Mouse (Mus musculus): ENCODE data around the gene Agbl2.
A peak's percentile ranks its signal among the peaks of the same experiment; 100 is the strongest.
"Not testable (repeated sequence)": the region's sequence is repeated elsewhere in the genome, so short reads cannot be mapped to it uniquely, and the experiment has no call there.

The Agbl2 gene

DNA sequence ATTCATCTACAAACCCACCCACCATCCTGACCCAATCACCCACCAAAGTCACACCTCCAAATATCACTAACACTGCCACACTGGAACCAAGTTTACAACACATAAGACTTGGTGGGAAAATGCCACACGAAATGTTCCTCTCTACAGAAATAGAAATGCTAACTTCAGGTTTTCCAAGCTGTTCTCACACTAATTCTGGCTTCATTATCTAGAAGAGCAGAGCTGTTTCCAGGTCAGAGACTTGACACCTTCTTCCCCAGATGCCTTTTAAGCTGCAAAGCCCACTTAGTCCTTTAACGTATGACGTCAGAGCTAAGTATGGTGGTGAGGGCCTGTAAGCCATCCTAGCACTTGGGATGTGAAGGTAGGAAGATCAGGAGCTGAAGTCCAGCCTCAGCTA lies 36.2 kb downstream of the Agbl2 start:
- DNase-seq = no peak

DNA sequence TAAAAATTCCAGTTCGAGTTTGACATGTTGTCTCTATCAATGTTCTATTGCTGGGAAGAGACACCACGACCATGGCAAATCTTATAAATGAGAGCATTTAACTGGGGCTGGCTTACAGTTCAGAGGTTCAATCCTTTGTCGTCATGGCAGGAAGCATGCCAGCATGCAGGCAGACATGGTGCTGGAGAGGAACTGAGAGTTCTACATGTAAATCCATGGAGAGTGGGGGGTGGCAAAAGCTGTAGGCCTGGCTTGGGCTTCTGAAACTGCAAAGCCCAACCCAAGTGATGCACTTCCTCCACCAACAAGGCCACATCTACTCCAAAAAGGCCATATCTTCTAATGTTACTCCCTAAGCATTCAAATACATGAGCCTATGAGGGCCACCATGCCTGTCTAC lies 38.4 kb downstream of the Agbl2 start:
- DNase-seq = no peak

DNA sequence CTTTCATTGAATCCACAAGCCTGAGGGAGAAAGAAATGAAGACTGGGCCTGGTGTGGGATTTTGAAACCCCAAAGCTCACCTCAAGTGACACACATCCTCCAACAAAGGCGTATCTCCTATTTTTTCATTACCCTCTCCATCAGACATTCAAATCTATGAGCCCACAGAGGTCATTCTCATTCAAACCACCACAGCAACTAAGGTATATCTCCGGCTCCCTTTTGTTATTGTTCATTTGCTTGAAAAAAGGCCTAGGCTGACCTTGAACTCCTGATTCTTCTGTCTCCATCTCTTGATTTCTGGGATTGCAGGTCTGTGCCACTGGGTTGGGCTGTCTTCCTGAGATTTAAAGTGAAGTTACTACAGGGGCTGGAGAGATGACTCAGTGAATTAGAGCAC lies 40.5 kb downstream of the Agbl2 start:
- DNase-seq = no peak

DNA sequence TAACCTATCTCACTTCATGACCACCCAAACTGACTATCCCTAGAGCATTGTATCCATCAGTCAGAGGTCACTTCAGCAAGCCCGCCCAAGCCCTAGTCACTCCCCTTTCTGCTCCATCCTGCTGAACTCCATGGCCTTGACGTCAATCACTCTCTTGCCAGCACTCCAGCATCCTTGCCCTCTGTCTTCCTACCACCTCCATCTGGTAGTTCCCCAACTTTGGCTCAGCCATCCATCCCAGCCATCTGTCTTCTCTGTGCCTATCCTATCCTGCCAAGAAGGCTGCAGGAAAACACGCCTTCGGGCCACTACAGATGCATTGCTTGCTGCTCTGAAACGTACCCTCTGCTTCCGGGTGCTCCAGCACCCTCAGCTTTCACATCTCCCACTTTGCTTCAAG lies 41.3 kb downstream of the Agbl2 start:
- no peak for DNase-seq

DNA sequence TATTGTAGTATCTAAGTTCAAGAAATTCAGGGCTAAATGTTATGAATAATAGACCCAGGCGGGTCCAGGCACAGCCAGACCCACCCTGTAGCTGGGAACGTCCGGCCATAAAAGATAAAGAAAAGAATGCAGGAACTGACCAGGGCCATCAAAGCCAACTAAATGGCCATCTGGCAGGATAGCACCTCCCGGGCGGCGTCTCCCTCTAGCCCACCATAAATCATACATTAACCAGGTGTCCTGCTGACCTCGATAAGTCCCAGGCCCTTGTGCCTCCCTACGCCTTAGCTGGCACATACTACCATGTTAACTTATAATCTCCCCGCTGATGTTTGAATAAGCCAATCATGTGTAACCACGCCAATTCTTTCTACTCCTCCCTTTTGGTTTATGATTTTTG lies 42.0 kb downstream of the Agbl2 start:
- DNase-seq = not testable (repeated sequence)

DNA sequence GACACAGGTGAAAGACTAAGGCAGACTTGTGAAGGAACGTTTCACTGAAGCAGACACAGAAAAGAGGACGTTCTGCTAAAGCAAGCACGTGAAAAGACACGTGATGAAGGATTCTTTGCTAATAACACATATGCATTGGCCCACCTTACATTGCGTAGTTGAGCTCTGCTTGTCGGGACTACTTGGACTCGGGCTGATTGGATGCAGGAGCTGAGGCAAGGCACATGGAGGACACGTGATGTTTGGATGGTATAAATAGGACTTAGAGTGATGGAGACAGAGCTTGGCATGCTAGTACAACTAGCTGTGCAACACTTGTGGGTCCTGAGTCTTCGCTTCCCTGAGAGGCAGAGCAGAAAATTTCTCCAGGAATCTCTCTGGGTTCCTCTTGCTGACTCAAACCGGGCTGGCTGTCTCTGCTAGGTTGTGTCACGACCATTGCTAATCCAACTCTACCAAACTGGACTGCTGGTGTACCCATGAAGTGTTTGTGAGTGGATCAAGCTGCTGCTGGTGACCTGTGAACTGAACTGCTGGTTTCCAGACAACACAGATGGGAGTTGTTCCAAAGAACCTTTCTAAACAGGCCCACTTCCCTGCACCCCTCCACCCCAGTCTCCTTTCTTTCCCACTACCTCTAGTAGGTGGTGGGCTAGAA lies 43.1 kb downstream of the Agbl2 start:
- no peak for DNase-seq

DNA sequence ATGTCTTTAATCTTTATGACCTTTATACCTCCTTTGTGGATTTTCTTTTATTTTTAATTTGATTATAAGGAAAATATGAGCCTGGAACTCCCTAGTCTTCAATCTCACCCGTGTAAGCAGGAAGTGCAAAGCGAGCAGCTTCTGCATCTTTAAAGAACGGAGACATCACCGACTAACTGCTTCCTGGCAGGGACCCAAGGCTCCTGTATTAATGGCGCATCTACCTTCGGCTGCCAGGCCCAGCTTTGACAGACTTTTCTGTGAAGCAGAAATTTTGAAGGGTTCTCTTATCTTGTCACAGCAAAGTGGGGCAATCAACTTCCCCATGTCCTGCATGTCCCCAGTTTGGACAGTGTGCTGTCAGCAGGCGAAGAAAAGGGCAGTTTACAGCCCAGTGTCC lies 46.2 kb downstream of the Agbl2 start:
- no peak for DNase-seq

DNA sequence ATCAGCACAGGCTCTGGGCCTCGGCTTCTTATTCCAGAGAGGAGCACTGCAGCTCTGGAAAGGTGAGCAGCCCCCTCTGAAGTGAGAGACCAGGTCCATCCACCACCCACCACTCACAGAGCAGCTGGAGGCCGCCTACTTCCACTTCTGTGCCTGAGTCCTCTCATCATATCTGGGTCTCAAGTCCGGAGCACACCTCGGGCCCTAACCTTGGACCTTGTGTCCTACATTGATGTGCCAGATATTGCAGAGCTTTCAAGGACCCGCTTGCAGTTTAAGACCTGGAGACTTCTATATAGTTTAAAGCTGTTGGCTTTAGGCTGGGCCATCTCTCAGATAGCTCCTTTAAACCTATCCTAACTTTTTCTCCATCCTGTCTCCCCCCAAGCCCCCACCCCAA lies 51.0 kb downstream of the Agbl2 start:
- DNase-seq = no peak

DNA sequence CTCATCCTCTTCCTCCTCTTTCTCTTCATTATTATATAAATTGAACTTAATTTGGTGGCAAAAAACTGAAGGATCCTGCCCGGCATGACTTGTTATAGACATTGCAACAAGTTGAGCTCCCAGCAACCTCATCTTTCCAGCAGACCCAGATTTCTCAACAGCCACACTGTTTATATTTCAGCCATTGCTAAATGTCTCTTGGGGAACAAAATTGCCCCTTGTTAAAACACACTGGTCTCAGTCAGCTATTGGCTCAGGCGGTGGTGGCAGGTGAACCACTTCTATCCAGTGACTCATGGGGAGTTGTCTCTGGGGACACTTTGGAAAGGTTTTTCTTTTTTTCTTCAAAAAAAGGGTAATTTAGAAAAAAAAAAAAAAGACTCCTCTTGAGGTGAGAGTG lies 56.1 kb downstream of the Agbl2 start:
- no peak for DNase-seq

DNA sequence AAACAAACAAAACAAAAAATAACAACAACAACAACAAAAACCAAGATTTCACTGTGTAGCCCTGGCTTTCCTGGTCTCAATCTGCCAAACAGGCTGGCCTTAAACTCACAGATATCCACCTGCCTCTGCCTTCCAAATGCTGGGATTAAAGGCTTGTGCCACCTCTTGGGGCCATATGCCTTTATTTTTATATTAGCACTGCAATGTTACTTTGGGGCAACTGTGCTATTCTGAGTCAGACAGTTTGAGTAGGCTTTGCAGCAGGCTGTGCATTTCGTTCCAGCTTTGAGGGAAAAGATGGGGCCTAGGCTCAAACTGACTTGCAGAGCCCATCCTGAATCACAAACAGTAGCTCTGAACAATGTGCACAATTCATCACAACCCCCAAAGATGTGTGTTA lies 61.1 kb downstream of the Agbl2 start:
- DNase-seq = no peak

DNA sequence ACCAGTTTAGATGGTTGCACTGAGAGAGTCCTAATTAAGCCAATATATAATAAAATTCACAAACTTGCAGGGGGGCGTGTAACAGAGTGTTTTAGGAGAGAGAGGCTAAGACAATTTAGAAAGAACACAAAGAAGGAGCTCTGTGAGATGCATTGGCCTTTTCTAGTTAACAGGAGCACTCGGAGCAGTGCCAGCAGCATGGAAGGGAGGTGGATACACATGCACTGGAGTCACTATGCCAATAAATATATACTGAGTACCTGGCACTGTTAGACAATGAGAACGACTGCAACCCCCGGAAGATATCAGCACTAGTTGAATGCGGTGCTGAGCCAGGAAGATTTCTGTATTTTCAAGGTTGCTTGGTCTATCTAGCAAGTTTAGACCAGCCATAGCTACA lies 61.7 kb downstream of the Agbl2 start:
- DNase-seq = no peak

DNA sequence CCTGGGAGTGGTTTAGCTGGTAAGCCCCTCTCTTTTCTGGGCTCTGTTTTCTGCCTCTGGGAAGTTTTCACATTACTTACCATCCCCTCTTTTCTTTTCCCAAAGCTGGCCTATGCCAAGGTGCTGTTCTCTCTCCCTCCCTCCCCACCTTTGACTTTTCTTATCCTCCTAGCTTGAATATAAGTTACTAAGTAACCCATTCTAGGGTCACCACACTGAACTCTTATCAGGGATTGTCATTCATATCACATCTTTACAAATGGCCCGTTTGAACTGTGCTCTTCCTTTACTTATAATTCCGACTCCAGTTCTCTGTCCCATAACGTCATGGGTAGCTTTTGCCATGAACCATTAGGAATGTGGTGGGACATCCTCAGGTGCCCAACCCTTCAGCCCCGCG lies 62.7 kb downstream of the Agbl2 start:
- DNase-seq = peak in 1 of 2 experiments; percentile 9

DNA sequence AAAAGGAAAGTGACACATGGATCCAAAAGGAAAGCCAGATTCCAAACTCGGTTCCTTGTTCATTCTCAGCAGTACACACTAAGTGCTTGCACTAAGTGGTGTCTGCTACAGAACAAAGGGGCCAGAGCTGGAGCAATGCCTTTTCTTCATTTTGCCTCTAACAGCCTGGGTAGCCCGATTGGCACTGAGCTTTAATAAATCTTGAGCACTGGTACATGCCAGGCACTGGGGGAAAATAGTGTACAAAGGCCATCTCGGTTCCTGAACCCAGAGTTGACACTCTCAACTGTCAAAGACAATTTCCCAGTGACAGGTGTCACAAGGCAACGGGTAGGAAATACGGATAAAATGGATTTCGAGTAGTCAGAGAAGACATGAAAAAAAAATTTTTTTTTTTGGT lies 63.6 kb downstream of the Agbl2 start:
- DNase-seq = peak; percentile 40 to 49

DNA sequence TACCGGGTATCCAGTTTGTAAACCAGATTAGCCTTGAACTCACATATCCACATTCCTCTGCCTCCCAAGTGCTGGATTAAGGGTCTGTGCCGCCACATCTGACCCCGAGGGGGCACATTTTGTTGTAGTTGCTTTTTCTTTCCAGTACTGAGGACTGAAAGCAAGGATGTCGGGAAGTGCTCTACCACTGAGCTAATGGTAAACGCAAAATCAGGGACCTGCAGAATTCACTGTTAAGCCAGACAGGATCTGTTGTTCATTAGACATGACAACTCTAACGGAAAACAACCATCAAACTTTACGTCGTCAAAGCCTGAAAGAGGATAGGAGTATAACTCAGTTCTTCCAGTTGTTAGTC lies 64.0 kb downstream of the Agbl2 start:
- no peak for DNase-seq

DNA sequence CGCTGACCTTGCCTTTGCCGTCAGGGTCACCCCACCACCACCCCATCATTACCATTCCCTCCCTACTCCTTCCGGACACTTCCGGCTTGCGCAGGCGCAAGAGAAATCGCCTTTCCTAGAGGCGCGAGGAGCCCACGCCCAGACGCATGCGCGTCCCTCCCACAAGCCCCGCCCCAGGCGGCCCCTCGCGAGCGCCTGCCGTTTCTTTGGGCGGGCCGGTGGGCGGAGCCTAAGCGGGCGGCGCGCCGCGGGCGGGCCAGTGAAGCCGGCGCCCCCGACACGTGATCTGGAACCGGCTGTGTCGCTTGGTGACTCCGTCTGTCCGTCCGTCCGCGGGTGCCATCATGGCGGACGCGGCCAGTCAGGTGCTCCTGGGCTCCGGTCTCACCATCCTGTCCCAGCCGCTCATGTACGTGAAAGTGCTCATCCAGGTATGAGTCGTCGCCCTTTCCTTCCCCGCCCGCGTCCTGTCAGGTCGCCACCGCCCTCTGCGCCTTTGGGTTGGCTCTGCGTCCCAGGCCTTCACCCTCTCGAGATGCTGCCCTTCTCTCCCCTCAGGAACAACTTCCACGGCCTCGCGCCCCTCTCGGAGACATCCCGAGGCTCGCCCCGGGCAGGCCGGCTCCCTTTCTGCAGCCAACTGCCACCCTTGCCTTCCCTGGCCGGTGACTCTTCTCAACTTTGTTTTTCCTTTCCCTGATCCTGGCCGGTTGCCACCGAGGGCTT lies 64.6 kb downstream of the Agbl2 start, which contains the start of gene Mtch2:
Mtch2 (plus strand) TSS at position 201 of the 726 bp plus-strand sequence.
- peak; percentile 98 to 99 for DNase-seq

DNA sequence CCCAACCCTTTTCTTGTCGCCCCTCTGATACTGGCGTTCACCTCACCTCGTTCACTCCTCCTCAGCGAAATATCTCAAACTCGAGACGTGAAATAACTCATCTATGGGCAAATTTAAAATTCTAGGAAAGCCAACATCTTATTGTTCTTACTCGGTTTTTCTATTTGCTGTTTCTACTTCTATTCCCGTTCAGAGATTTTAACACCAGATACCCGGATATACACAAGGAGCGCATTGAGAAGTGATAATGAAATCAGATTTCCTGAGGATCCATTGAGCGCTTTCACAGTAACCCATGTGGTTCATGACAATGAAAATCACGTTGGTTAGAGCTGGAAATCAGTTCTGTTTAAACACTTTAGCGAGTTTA lies 65.1 kb downstream of the Agbl2 start:
- no peak for DNase-seq

DNA sequence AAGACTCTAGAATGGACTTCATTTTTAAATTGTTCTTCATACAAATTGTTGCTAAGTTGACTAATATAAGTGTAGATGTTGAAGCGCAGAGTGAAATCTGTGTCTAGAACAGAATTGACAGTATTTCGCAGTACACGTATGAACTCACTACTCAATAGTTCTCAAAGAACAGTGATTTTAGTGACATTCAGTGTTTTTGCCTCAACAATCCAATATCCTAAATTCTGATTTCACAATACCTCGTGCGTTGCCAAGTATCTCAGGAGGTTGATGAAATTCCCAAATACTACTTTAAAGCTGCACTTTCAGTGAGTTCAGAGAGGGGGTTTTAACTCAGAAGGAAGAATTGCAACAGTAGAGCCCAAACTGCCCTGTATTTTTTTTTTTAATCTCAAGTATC lies 65.8 kb downstream of the Agbl2 start:
- no peak for DNase-seq

DNA sequence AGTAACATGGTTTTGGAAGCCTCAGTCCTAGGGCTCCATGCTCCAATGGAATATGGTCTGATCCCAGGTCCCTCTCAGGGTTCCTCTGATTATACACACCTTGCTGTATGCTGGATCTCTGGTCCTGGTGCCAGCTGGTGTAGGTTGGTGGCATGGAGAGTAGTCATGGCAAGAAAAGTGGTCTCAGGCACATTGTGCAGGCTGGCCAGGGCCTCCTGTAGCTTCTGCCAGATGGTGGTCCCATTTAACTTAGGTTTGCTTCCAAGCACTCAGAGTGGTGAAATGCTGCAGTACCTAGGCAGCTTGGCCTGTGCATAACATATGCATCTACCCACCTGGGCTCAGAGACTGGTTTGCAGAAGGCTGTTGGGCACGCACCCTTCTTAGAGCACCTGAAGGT lies 67.9 kb downstream of the Agbl2 start:
- no peak for DNase-seq

DNA sequence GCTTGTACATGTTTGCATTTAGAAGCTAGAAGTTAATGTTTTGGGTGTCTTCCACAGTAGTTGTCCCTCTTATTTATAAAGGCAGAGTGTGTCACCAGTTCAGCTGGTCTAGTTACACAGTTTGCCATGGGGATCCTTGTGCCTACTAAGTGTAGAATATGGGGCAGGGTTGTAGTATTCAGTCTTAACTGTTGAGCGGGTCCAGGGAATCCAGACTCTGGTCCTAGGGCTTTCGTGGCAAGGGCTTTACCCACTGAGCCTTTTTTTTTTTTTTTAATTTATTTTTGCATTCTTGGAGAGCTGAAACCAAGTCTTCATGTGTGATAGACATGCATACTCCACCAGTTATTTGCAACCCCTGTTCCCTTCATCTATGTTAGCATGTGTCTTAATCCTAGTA lies 79.0 kb downstream of the Agbl2 start:
- DNase-seq = no peak

DNA sequence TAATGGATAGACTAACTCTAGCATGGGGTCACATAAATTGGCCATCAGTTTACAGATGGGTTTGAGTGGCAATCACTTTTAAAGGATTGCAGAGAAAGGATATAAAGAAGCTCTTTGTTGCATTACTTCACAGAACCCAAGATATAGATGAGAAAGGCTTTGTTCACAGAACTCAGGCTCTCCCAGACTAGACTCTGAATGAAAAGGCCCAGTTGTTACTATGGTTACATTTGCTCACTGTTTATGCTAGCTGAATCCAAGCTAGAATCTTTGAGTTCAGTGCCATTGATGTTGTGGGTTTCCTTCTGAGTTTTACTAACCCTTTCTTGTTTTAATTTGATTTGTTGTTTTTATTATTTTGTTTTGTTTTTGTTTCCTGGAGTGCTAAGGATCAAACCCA lies 81.7 kb downstream of the Agbl2 start:
- DNase-seq = no peak

DNA sequence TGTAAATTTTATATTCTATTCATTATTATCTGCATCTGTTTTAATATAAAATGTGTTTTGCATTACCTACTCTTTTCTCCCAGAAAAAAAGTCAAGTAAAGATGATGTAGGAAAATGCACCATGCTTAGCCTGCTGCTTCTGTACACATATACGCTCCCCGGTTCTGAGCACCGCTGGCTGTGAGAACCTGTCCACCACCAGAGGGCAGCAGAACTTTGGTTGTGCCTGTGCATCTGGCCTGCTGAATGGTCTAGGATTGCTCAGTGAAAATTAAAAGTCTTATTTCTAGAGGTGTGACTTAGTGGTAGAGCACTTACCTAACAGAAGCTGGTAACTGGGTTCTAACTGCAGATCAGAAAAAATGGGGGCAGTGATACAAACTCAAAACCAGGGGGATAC lies 84.0 kb downstream of the Agbl2 start:
- peak; percentile 82 to 93 for DNase-seq

DNA sequence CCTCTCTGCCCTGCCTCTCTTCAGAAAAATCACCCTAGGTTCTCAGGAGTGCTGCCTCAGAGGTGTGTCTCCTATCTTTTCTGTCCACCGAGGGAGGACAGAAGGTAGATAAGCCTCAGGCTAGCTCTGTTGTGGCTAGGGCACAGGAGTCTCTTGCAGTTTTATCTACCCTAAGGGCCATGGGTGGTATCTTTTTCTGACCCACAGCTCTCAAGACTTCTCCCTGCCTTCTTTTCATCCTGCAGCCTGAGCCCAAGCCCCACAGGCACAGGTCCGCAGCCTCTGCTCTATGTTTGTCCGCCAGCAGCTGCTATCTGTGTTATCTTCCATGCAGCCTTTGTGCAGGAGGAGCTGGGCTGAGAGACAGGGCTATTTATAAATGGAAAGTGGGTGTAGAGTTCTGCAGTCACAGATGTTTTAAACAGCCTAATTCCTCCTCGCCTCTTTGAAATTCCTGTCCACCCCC lies 87.6 kb downstream of the Agbl2 start:
- DNase-seq = no peak

DNA sequence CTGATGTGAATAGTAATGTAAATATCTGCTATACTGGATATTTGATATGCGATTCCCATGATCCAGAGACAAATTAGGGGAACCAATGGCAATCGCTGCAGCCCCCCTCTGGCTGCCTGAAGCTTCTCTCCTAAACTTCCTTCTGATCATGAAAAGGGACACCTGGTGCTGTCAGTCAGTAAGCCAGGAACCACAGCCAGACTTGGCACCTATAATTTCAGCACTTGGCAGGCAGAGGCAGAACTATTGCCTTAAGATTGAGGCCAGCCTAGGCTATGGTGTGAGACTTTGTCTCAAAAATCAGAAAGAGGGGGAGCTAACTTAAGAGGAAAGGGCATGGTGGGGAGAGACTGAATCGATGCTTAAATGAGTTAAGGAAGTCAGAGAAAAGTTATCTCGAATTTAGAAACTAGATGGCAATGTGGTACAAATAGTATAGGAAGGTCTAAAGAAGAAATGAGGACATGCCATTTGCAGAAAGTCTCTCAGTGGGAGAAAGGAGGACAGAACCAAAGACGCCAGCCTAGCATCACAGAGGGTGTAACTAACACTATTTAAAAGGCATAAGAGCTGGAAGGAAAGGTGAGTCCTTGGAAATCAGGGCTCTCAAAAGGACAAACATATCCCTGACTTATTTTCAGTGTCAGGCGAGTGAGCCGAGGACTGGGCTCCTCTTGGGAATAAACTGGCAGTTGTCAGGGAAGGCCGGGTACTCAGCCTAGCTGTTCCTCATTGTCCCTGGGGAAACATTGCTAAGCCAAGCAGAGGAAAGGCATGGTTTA lies 88.8 kb downstream of the Agbl2 start:
- DNase-seq = no peak

DNA sequence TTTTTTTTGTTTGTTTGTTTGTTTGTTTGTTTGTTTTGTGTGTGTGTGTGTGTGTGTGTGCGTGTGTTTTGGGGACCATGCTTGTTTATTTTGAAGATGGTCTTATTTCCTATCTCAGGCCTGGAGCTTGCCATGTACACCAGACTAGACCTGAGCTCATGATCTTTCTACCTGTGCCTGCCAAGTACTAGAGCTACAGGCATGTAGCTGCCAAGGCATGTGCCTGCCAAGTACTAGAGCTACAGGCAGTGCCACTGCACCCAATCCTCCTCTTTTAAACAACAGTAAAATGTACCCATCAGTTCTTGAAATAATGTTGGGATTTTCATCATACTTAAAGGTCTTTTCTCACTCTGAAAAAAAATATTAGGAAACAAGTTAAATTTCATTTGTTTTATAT lies 91.5 kb downstream of the Agbl2 start:
- DNase-seq = no peak
